Mouse (Mus musculus) gastrocnemius, adult 18-20 months (tissue): ENCODE results near the gene Ccdc151. TPM values are rescaled to one million over a fixed set of nuclear protein-coding genes. Genes with fewer than 3 reads are reported as not detected.

ENCODE experiments used
- DNase-seq: peaks from one replicate; pipeline ENCODE4 v3.0.0; 2021; ENCODE audit warnings: low spot score
- long read RNA-seq, 2 experiments: library from polyadenylated mRNA; stranded (forward); transcript quantifications; one replicate each; pipeline ENCODE4 v2.0.0; 2021
- total RNA-seq, 2 experiments: library from RNA; stranded (reverse); gene quantifications; 2 replicates each; pipeline ENCODE4 v1.2.3; 2021

The Ccdc151 gene
- not detected for total RNA-seq
- long read RNA-seq, experiment 1: 0 reads
- long read RNA-seq, experiment 2: 0 reads

DNA sequence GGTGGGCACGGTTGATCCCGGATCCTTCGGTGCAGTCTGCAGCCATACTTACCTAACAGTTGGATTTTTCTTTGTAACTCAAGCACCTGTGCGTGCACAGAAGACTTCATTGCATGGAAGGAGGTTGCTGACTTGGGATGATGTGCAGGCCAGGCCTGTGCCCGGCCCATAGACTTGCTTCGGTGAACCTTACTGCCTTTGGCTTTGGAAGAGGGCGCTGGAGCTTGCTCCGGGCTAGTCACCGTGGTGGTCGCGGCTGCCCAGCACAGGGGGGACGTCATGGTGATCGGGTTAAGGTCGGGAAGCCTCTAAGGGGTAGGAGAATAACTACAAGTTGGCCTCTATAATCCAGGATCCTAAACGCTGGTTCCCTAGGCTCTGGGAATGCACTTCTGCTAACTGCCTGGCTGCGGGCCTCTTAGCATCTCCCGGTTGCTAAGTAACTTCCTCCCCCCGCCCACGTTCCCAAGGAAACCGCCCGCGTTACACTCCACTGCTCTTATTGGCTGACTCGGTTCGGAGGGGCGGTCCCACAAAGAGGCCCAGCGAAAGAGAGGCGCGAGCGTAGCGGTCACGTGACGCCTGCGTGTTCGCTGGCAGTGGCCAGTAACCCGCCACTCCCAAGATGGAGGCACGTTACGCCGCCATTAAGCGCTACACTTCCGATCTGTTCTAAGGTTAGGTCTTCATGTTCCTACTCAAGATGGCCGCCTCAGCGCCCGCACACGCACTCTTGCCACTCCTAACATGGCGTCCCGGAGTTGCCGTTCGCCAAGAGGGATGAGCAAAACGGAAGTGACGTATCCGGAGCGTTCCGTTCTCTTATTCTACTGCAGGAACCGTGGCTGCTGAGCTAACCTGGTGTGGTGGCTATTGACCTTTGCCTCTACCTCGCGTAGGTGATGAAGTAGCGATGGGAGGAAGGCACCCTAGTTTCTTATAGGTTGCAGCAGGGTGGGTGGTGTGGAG lies at the start of gene Ccdc151, which contains the start of gene Prkcsh:
Gene Ccdc151, minus strand, starts transcription at position 441 of the 969 bp plus-strand sequence.
Gene Prkcsh, plus strand, starts transcription at position 613 of the 969 bp plus-strand sequence.
- DNase-seq: peak; percentile 99

DNA sequence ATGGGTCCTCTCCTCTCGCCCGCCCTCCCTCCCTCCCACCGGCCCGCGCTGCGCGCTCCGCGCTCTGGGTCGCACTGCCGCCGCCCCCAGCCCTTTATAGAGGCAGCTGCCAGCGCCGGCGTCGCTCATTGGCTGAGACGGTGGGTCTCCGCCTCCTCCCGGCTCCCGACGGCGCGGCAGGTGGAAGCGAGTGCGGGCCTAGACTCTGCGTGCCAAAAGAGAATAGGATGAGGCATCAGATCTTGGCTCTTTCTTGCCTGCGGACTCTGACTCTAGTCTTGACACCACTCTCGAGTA lies 49.5 kb upstream of the Ccdc151 start, which contains the start of gene Elavl3:
Gene Elavl3, minus strand, starts transcription at position 66 of the 297 bp plus-strand sequence.
- DNase-seq: no peak

- no peak for DNase-seq
These were observed 48.9 kb upstream of the Ccdc151 start for GRCm38 (mm10) chr9:22051161-22051957.

- no peak for DNase-seq
These were observed 48.0 kb upstream of the Ccdc151 start for GRCm38 (mm10) chr9:22050351-22050889.

DNA sequence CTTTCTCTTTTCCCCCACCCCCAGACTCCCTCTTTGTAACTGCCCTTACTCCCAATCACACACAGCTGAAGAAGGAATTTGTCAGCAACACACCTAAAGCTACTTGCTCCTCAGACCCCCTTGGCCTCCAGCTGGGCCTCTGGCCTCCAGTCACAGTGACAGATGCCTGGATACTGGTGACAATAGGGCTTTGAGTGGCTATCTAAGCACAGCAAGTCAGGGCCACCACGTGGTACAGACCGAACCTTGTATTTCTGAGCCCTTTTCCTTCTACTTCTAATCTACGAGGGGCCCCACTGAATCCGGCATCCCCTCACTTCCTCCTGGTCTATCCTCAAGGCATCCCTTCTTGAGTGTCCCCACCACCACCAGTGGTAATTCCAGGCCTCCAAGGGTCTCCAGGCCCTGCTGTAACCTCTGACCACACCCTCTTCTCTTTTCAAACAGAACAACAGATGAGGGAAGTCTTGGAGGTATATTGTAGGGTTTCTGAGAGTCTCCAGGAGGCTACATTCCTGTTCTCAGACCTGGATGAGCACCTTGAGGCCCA lies 47.4 kb upstream of the Ccdc151 start:
- DNase-seq: no peak

DNA sequence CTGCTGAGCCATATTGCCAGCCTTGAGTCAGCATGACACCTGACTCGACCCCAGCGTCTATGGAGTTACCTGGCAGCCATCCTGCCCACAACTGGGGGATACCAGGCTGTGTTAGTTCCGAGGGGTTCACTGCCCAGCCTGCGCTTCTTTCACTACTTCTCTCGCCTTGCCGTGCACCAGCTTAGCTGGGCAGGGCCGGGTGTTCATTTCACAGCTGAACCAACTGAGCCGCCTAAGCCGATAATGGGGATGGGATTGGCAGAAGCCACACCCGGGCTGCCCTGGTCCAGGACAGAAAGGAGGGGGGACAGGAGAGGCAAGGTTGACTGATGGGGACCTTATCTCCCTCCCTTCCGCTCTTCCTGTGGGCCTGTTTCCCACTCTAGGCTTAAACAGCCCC lies 46.9 kb upstream of the Ccdc151 start:
- no peak for DNase-seq

DNA sequence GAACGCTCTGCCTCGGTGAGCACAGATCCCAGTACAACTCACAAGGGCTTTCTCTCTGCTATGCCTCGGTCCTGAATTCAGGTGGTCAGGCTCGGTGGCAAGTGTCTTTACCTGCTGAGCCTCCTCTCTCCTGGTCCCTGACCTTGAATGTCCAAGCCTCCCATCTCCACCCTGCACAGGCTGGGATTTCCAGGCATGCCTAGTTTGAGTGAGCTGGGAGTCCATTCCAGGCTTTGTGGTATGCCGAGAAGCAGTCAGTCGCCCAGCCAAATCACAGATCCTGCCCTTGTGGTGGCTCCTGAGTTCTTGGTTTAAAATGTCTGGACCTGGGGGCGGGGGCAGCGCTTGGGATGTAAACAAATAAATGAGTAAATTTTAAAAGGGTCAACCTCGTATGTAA lies 44.9 kb upstream of the Ccdc151 start:
- DNase-seq: no peak

GRCm38 (mm10) chr9:22041832-22042231 lies 39.4 kb upstream of the Ccdc151 start:
- no peak for DNase-seq

GRCm38 (mm10) chr9:22037826-22038225 lies 35.4 kb upstream of the Ccdc151 start:
- DNase-seq: no peak

DNA sequence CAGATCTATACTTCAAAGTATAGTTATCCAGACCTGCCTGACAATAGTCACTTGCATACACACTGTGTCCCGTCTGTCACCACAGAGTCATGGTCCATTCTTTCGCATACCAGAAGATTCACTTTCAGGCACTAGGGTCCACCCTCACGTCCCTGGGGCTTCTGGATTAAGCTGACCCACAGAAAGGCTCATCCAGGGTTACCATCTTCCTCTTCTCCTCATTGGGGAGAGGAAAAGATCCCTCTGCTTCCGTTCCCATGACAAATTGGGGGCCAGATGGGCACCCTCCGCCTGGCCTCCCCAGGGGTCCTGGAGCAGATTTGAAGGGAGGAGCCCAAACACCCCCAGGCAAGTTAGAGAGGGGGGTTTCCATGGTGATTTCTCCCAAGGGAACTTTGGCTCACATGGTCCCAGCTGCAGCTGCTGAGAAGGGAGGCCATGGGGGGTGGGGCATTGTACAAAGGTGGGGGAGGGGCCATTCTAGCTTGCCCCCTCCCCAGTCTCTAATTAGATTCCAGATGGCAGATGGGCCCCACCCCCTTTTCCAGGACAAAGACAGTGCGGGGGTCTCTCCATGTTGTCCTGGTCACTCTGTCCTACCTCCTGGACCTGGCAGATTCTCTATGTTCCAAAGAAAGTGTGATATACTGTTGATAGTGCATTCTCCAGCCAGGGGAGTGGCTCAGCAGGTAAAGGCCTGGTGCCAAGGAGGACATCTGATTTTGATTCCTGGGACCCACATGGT lies 33.0 kb upstream of the Ccdc151 start:
- DNase-seq: no peak

- no peak for DNase-seq
These were observed 28.0 kb upstream of the Ccdc151 start for GRCm38 (mm10) chr9:22030386-22030785.

DNA sequence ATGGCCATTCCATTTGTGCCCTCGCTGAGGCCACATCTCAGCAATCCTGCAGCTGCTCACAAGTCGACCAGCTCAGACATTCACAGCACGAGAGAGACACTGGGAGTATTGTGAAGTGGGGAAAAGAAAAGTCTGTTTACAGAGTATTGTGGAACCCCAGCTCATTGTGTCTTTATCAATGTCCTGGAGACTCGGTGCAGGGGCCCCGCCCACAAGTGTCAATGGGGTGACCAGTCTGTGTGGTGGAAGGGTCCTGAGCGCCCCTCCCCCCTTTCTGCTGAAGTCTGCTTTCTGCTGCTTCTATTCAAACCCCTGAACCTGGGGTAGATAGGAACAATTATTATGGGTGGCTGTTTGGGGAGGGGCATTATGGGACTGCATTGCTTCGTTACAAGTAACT lies 26.0 kb upstream of the Ccdc151 start:
- DNase-seq: no peak

DNA sequence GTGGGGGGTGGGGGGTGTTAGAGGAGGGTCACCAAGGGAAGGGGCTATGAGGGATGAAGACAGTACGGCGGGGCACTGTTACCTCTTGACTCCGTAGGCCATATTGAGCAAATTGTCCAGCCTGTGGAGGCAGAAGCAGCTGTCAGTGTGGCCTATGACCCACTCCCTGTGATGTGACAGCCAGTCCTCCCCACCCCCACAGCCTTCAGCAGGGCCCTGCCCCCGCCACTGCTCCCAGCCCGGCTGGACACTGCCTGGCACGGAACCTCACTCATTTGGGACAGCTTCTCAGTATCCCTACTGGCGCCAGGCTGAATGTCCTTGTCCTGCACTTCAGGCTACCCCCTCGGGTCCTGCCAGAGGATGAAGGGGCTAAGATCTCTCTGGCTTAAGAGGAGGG lies 22.2 kb upstream of the Ccdc151 start:
- DNase-seq: no peak

DNA sequence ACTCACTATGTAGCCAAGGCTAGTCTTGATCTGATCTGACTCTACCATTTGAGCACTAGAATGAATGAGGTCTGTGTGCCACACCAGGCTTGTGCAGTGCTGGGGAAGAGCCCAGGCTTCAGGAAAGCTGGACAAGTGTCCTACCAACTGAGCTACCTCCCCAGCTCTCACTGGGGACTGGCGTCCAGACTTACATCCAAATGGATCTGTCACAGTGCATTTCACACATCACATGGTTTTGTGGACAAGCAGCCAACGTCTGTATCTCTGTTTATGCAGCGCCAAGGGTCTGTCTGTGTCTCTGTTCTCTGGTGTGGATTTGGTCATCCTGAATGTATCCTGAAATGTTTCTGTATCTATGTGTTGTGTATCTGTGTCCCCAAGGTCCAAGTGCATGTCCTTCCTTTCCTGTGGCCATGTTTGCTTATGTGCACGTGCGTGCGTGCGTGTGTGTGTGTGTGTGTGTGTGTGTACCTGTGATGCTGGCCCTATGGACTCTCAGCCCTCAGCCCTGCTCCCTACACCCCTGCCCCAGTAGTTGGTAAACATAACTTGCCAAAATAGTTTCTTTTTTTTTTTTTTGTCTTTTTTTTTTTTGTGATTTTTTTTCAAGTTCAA lies 14.9 kb upstream of the Ccdc151 start:
- no peak for DNase-seq

GRCm38 (mm10) chr9:22016245-22016644 lies 13.8 kb upstream of the Ccdc151 start:
- no peak for DNase-seq

DNA sequence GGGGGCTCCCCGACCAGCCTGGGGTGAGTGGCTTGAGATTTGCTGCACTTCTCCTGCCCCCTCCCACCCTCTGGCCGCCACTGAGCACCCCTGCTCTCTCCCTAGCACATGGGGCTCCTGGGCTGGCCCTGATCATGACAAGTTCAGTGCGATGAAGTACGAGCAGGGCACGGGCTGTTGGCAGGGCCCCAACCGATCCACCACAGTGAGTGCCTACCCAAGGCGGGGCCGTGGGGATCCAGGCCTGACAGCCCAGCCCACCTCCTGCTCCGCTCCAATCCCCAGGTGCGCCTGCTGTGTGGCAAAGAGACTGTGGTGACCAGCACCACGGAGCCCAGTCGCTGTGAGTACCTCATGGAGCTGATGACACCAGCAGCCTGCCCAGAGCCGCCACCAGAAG lies 10.3 kb upstream of the Ccdc151 start:
- no peak for DNase-seq

DNA sequence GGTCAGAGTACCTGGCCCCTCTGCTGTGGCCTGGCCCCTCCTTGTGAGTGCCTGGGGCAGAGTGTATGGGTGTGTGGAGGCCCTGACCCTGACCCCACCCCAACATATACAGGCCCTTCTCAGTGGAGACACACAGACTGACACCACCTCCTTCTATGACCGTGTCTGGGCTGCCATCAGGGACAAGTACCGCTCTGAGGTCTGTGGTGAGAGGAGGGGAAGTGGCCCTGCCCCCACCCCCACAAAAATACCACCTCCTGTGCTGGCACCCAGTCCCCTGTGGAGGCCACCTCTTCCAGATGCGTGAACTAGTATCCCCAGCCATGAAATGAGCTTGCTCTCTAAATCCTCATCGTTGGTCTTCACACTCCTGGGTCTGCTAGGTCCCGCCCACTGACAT lies 8.6 kb upstream of the Ccdc151 start:
- no peak for DNase-seq

- DNase-seq: no peak
These were observed 2.1 kb upstream of the Ccdc151 start for GRCm38 (mm10) chr9:22004546-22004945.

GRCm38 (mm10) chr9:22003163-22003554 lies 725 bp upstream of the Ccdc151 start:
- no peak for DNase-seq

GRCm38 (mm10) chr9:22001633-22002032 lies 801 bp downstream of the Ccdc151 start:
- DNase-seq: no peak

DNA sequence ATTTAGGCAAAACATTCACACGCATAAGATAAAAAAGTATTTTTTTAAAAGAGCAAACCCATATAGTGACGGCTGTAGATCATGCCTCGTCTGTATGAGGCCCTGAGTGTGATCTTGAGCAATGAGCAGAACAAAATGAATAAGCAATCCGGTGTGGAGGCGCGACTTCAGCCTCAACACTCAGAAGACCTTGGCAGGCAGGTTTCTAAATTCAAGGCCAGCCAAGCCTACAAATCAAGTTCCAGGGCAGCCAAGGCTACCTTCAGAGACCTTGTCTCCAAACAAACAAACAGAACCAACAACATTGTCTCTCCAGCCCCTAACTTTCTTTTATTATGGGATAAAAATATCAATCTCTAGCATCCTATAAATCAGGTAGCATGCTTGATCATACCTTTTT lies 2.1 kb downstream of the Ccdc151 start:
- no peak for DNase-seq
